Mouse (Mus musculus) left cerebral cortex, adult 11 months (tissue): ENCODE measurements around the gene Gm21093.
"Not testable (repeated sequence)": the region's sequence is repeated elsewhere in the genome, so short reads cannot be mapped to it uniquely, and the experiment has no call there.

ENCODE experiments used
- DNase-seq: peaks from one replicate; pipeline ENCODE4 v3.0.0; 2022; ENCODE audit warnings: low spot score

Gene Gm21093

DNA sequence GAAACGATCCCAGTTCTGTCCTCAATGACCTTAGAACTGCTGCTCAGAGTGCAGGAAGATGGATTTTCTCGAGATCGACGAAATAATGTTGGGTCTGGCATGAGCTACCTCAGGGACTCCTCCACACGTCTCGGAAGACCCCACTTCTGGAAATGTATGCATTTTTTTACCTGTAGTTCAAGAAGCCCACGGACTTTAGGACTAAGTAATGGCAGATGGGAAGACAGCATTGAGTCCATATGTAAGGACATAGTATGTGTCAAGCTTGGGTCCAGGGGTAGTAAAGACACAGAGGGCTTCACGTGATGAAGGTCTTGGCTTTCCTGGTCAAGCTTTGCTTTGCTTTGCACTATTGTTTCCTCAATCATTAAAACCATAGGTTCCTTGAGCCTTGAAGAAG, at the start of gene Gm21093:
Gene Gm21093 (minus strand): TSS at position 101 of the 400 bp plus-strand sequence.
- not testable (repeated sequence) for DNase-seq
